Mouse (Mus musculus) liver, embryonic 12.5 days (tissue): ENCODE data around the gene Ksr1. TPM values are rescaled to one million over a fixed set of nuclear protein-coding genes. Genes with fewer than 3 reads are reported as not detected.

Source experiments
- ATAC-seq: fragments of 200-750 bp; cut with Nextera tagmentation; 2 replicates; pipeline ENCODE4 v1.8.0; 2017; ENCODE audit warnings: moderate number of reproducible peaks, mild to moderate bottlenecking, moderate library complexity
- H3K27ac ChIP-seq: fragments of 300-500 bp; sonication (generic); 2 replicates; pipeline ENCODE4 v1.5.1; 2016; ENCODE audit warnings: mild to moderate bottlenecking
- H3K27me3 ChIP-seq: fragments of 300-500 bp; sonication (generic); replicated peaks from 2 replicates; pipeline ENCODE4 v1.6.1; 2016; ENCODE audit warnings: mild to moderate bottlenecking, moderate library complexity
- H3K36me3 ChIP-seq: fragments of 300-500 bp; sonication (generic); 2 replicates; pipeline ENCODE4 v1.6.1; 2016; ENCODE audit warnings: mild to moderate bottlenecking, moderate library complexity
- H3K4me1 ChIP-seq: fragments of 300-500 bp; sonication (generic); 2 replicates; pipeline ENCODE4 v1.6.1; 2016
- H3K4me2 ChIP-seq: fragments of 300-500 bp; sonication (generic); 2 replicates; pipeline ENCODE4 v1.6.1; 2016; ENCODE audit warnings: mild to moderate bottlenecking, moderate library complexity
- H3K4me3 ChIP-seq: fragments of 300-500 bp; sonication (generic); 2 replicates; pipeline ENCODE4 v1.5.1; 2016; ENCODE audit warnings: mild to moderate bottlenecking, moderate library complexity
- H3K9ac ChIP-seq: fragments of 300-500 bp; sonication (generic); 2 replicates; pipeline ENCODE4 v1.6.1; 2016; ENCODE audit warnings: mild to moderate bottlenecking, moderate library complexity
- H3K9me3 ChIP-seq: fragments of 300-500 bp; sonication (generic); replicated peaks from 2 replicates; pipeline ENCODE4 v1.6.1; 2016; ENCODE audit warnings: mild to moderate bottlenecking, moderate library complexity
- WGBS: fragments of 180-500 bp; shearing (Covaris S2); methylation state at CpG from one replicate; pipeline ENCODE4 v1.1.7; 2016; ENCODE audit not compliant: insufficient replicate concordance; 5-methylcytosine and 5-hydroxymethylcytosine counted together
- polyA plus RNA-seq: library from polyadenylated mRNA; unstranded; fragments of >200 nt; fragmentation: Nextera tagmentation; extraction: Ambion mirVana; gene quantifications from 2 replicates; pipeline ENCODE4 v1.2.1, GENCODE M21; 2016

The Ksr1 gene
- polyA plus RNA-seq, 1 experiment from 2014 or later: 3.1 TPM

DNA sequence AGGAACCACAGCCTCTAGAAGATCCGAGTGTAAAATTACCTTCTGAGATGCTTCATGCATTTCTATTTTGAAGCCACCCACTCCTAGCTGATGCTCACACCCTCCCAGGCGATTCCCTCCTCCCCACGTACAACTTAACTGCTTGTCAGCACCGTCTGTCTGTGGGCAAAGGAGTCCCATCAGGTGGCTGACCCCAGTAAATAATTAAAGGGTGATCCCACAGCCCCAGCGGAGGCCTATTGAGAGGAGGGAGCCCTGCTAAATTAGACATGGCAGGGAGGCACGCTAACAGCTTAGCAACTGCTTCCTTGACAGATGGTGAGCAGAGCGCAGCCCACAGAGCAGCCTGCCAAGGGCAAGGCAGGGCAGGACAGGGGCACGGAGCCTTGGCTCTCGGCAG, 29.5 kb downstream of the Ksr1 start:
- Histone ChIP-seq H3K9me3 (no peaks in the 10 kb centered on the region), H3K4me2 (no peak overlapping the region), H3K4me3 (no peak overlapping the region), H3K4me1 (peaks cover 33% of the 10 kb centered on the region), H3K9ac (no peak overlapping the region), H3K36me3 (no peaks in the 10 kb centered on the region), H3K27me3 (no peaks in the 10 kb centered on the region), H3K27ac (no peak overlapping the region)
- no peak for ATAC-seq
- WGBS: 57% methylated on average over 9 of the region's 9 CpGs

DNA sequence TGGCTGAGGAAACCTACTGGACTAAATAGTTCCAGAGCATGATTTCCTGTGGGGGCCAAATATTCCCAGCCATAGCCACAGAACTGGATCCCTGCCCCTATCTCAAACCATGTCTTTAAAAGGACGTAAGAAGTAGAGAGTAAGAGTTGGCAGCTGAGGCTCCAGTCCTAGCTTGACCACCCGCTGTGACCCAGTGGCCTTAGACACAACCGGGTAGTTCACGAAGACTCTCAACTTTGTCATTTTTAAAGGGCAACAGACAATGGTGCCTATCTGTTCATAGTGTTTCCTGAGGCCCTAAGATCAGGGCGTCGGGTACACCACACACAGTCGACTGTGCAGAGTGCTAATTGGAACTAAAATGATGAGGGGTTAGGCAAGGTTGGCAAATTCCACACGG, 30.5 kb downstream of the Ksr1 start:
- no peak overlapping the region for H3K27ac ChIP-seq
- 49% methylated on average over 8 of the region's 8 CpGs for WGBS
- H3K36me3 ChIP-seq: no peaks in the 10 kb centered on the region
- no peaks in the 10 kb centered on the region for H3K27me3 ChIP-seq
- H3K4me2 ChIP-seq: no peak overlapping the region
- no peak for ATAC-seq
- H3K4me1 ChIP-seq: peaks cover 27% of the 10 kb centered on the region
- no peak overlapping the region for H3K4me3 ChIP-seq
- H3K9ac ChIP-seq: no peak overlapping the region
- no peaks in the 10 kb centered on the region for H3K9me3 ChIP-seq

DNA sequence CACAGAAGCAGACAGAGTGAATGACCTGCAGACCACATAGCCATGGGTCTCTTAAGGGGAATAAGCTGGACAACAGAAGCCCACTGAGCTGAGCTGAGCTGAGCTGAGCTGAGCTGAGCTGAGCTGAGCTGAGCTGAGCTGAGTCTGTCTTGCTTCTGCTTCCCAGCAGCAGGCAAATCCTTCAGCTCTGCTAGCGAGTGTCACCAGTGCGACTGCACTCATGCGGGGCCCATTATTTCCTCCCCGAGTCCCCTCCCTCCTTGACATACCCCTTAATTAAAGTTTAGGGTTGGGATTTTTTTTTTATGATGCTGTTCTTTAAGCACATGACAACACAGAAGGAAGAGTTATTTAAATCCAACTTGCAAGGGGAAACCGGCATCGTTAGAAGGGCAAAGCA, 32.1 kb downstream of the Ksr1 start:
- peaks cover 25% of the 10 kb centered on the region for H3K4me1 ChIP-seq

GRCm38 (mm10) chr11:79113397-79113796, 32.8 kb downstream of the Ksr1 start:
- Histone ChIP-seq H3K27me3 (no peaks in the 10 kb centered on the region), H3K36me3 (no peaks in the 10 kb centered on the region), H3K9ac (no peak overlapping the region), H3K4me3 (no peak overlapping the region), H3K4me2 (no peak overlapping the region), H3K4me1 (peaks cover 19% of the 10 kb centered on the region), H3K9me3 (no peaks in the 10 kb centered on the region), H3K27ac (no peak overlapping the region)
- WGBS: 71% methylated on average over 4 of the region's 4 CpGs
- no peak for ATAC-seq

More for the DNA sequence above, 32.1 kb downstream of the Ksr1 start:
- ATAC-seq: no peak
- no peak overlapping the region for H3K9ac ChIP-seq
- no peak overlapping the region for H3K27ac ChIP-seq
- H3K27me3 ChIP-seq: no peaks in the 10 kb centered on the region
- no peak overlapping the region for H3K4me3 ChIP-seq
- H3K4me2 ChIP-seq: no peak overlapping the region
- 74% methylated on average over 6 of the region's 6 CpGs for WGBS
- H3K9me3 ChIP-seq: no peaks in the 10 kb centered on the region
- H3K36me3 ChIP-seq: no peaks in the 10 kb centered on the region

GRCm38 (mm10) chr11:79112559-79113302, 33.5 kb downstream of the Ksr1 start:
- 68% methylated on average over 19 of the region's 19 CpGs for WGBS
- Histone ChIP-seq H3K27ac (no peak overlapping the region), H3K27me3 (no peaks in the 10 kb centered on the region), H3K4me3 (no peak overlapping the region), H3K4me2 (no peak overlapping the region), H3K9ac (no peak overlapping the region), H3K36me3 (no peaks in the 10 kb centered on the region), H3K4me1 (peaks cover 16% of the 10 kb centered on the region), H3K9me3 (no peaks in the 10 kb centered on the region)
- ATAC-seq: no peak

DNA sequence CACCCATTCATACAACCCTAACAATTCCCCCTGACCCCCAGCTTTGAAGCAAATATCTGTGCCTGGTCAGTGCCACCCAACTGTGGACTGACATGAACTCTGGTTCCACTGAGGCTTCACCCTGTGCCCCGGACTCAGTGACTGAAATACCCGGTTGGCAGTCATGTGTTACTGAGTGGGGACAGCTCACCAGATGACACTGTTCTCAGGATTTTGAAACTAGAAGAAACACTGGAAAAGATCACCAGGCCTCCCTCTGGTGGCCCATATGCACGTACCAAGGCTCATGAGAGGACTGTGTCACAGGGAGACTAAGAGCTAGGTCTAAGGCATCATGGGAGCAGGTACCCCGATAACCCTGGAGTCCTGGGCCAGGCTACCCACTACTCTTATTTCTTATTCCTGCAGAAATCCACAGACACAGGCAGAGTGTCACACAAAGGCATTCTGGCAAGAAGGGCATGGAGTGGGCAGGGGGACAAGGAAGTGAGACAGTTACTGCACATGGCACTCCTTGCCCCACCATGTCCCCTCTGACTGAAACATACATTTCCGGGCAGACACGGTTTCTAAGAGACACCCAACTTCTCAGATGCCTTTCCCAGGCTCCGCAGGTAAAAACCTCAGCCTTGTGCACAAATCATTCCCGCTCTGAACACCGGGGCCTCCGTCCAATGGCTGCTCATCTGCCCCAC, 34.2 kb downstream of the Ksr1 start:
- H3K4me3 ChIP-seq: no peak overlapping the region
- no peak overlapping the region for H3K9ac ChIP-seq
- H3K9me3 ChIP-seq: no peaks in the 10 kb centered on the region
- no peaks in the 10 kb centered on the region for H3K36me3 ChIP-seq
- WGBS: 74% methylated on average over 10 of the region's 10 CpGs
- peaks cover 16% of the 10 kb centered on the region for H3K4me1 ChIP-seq
- H3K27ac ChIP-seq: no peak overlapping the region
- no peak for ATAC-seq
- H3K4me2 ChIP-seq: no peak overlapping the region
- H3K27me3 ChIP-seq: no peaks in the 10 kb centered on the region

DNA sequence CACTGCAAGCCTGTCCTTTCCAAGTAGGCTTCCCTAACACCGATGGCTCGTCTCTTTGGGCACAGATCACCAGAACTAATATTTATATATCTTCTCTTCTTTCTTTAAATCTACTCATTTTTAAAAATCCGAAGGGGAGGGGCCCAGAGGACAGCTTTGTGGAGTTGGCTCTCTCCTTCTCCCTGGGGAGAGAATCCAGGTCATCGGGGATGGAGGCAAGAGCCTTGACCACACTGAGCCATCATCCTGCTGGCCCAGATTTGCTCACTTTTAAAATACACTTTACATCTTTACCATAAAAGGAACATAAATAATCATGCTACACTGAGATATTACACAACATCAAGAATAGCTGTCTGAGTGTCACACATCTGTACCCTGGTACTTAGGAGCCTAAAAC, 35.8 kb downstream of the Ksr1 start:
- H3K27me3 ChIP-seq: no peaks in the 10 kb centered on the region
- no peak overlapping the region for H3K4me2 ChIP-seq
- no peak overlapping the region for H3K27ac ChIP-seq
- H3K4me3 ChIP-seq: no peak overlapping the region
- H3K9ac ChIP-seq: no peak overlapping the region
- H3K9me3 ChIP-seq: no peaks in the 10 kb centered on the region
- H3K4me1 ChIP-seq: peaks cover 11% of the 10 kb centered on the region
- H3K36me3 ChIP-seq: no peaks in the 10 kb centered on the region
- 70% methylated on average over 4 of the region's 4 CpGs for WGBS
- ATAC-seq: no peak

GRCm38 (mm10) chr11:79107934-79108333, 38.3 kb downstream of the Ksr1 start:
- Histone ChIP-seq H3K4me2 (no peak overlapping the region), H3K9ac (no peak overlapping the region), H3K4me3 (no peak overlapping the region), H3K9me3 (no peaks in the 10 kb centered on the region), H3K36me3 (no peaks in the 10 kb centered on the region), H3K27ac (no peak overlapping the region), H3K4me1 (peaks cover 11% of the 10 kb centered on the region; the same call in 1 of the 2 replicates), H3K27me3 (no peaks in the 10 kb centered on the region; the same call in 1 of the 2 replicates)
- no peak for ATAC-seq
- 74% methylated on average over 11 of the region's 11 CpGs for WGBS

DNA sequence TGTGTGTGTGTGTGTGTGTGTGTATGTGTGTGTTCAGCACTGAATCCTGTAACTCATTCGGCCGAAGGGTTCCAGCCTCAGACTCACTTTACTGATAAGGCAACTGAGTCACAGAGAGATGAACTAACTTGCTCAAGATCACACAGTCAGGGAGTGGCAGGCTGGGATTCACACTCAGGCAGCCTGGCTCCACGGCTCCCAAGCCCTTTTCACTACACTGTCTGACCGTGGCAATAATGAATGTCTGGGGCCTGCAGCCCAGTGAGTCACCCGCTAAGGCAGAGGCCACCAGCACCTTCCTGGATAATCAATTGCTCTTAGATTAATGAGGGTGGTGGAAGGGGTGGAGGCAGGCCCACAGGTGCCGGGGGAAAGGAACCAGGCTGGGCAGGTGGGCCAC, 41.2 kb downstream of the Ksr1 start:
- ATAC-seq: no peak
- WGBS: 78% methylated on average over 6 of the region's 6 CpGs

DNA sequence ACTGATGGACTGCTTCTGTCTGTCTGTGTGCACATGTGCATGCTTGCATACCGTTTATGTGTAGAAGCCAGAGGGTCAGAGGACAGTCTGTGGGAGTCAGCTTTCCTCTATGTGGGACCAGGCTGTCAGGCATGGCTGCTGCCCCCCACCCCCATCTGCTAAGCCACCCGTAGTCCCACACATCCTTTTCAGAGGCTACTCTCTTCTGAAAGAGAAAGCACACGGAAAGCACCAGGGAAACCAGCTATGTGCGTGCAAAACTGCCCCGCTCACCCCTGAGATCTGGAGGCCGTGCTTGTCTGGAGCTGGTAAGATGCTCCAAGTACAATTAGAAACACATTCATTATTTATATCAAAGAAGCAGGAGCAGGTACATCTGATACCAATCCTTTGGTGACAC, 41.7 kb downstream of the Ksr1 start:
- Histone ChIP-seq H3K4me1 (peaks cover 12% of the 10 kb centered on the region), H3K4me3 (no peak overlapping the region), H3K9ac (no peak overlapping the region), H3K4me2 (no peak overlapping the region), H3K36me3 (peaks cover 4% of the 10 kb centered on the region), H3K27me3 (no peaks in the 10 kb centered on the region; the same call in 1 of the 2 replicates), H3K27ac (no peak overlapping the region), H3K9me3 (no peaks in the 10 kb centered on the region)
- WGBS: 78% methylated on average over 6 of the region's 6 CpGs
- ATAC-seq: no peak

More for the DNA sequence above, 41.2 kb downstream of the Ksr1 start:
- H3K27me3 ChIP-seq: no peaks in the 10 kb centered on the region; the same call in 1 of the 2 replicates
- H3K4me2 ChIP-seq: no peak overlapping the region
- no peak overlapping the region for H3K27ac ChIP-seq
- H3K9me3 ChIP-seq: no peaks in the 10 kb centered on the region
- H3K9ac ChIP-seq: no peak overlapping the region
- H3K4me3 ChIP-seq: no peak overlapping the region
- H3K36me3 ChIP-seq: peaks cover 4% of the 10 kb centered on the region
- H3K4me1 ChIP-seq: peaks cover 11% of the 10 kb centered on the region; the same call in 1 of the 2 replicates

DNA sequence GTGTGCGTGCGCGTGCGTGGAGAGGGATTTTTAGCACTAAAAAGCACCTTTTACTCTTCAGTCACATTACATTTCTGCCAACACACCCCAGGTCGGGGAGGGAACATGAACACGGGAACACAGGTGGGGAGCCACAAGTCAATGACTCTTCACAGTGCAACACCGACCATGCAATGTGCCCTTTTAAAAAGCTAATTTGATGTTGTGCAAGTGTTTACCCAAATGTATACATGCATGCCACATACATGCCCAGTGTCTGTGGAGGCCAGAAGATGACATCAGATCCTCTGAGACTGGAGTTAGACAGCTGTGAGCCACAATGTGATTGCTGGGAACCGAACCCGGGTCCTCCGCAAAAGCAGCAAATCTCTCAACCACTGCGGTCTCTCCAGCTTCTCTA, 42.1 kb downstream of the Ksr1 start:
- Histone ChIP-seq H3K9me3 (no peaks in the 10 kb centered on the region), H3K4me2 (no peak overlapping the region), H3K36me3 (peaks cover 4% of the 10 kb centered on the region), H3K4me3 (no peak overlapping the region), H3K27ac (no peak overlapping the region), H3K27me3 (no peaks in the 10 kb centered on the region; the same call in 1 of the 2 replicates), H3K9ac (no peak overlapping the region), H3K4me1 (peaks cover 16% of the 10 kb centered on the region)
- WGBS: 83% methylated on average over 11 of the region's 11 CpGs
- no peak for ATAC-seq

DNA sequence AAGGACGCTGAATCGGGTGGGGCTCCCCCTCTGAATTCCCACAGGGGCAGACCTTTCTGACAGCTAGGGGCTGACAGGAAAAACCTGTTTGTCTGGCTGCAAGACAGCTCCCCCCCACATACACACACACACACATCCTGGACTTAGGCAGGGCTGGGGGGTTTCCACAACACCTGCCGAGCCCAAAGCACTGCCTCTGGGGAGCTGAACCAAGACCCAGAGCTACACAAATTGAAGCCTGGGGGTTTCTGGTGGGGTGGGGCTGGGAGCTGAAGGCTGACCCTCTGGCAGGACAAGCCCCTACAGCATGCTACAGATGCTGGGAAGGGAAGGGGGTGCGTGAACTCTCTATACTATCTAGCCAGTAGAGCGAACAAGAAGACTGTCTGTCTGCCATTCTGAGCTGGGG, 42.7 kb downstream of the Ksr1 start:
- 60% methylated on average over 5 of the region's 5 CpGs for WGBS
- peaks cover 4% of the 10 kb centered on the region for H3K36me3 ChIP-seq
- H3K4me3 ChIP-seq: no peak overlapping the region
- no peaks in the 10 kb centered on the region for H3K9me3 ChIP-seq
- ATAC-seq: no peak
- H3K27me3 ChIP-seq: no peaks in the 10 kb centered on the region; the same call in 1 of the 2 replicates
- no peak overlapping the region for H3K4me2 ChIP-seq
- no peak overlapping the region for H3K9ac ChIP-seq
- H3K4me1 ChIP-seq: peaks cover 22% of the 10 kb centered on the region
- H3K27ac ChIP-seq: no peak overlapping the region
